Mouse (Mus musculus) stomach, postnatal 0 days (tissue): ENCODE measurements around the gene Cchcr1.

Experiments used
- CTCF ChIP-seq: IDR thresholded peaks from 2 replicates; pipeline ENCODE4 v1.5.1; 2016; ENCODE audit warnings: antibody characterized with exemption, low read depth, mild to moderate bottlenecking, moderate library complexity
- EP300 ChIP-seq: optimal IDR thresholded peaks from 2 replicates; pipeline ENCODE3; 2016; ENCODE audit warnings: antibody characterized with exemption

DNA sequence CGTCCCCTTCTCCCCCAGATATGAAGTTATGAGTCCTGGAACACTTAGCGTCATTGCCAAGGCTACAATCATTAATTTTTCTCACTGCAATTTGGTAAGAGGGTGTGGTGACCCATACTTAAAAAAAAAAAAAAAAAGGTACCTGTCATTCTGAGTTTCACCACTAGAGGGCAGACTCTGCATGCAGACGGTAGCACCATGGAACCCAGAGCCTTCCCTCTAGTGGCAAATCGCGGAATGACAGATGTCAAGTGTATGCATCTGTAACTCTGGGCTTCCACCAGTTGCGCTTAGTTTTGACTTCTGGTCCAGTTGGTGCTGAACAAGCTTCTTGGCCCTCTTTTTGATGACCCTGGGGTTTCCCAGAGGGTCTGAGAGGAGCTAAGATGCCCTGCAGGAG, 61.3 kb downstream of the Cchcr1 start:
- TF ChIP-seq CTCF (peak; percentile 100), EP300 (no peak)
